Mouse (Mus musculus): Measurements from ENCODE around the gene Limch1.

DNA sequence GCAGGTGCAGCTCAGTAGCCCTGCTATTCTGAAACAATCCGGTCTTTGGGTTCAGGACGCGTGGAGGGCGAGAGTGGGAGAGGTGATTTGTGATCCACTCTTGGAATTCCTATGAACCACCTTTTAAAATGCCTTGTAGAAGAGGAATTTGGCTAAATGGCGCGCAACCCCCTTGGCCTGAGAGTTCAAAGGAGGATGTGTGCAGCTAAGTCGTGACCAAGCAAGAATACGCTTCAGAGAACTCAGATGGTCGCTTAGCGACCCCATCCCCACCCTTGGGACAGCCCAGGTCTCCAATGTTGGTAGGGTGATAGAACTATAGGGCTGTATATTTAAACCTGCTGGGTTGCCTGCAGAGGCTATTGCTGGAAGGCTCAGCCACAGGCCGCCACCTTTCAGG, 1.1 kb downstream of the Limch1 start:
- TF ChIP-seq CTCF (IDR thresholded peaks at IDR 0.05; ENCODE audit: low read depth) (no peak), EP300 (optimal IDR thresholded peaks at IDR 0.05) (no peak)

Data from stomach, postnatal 0 days (tissue).